Mouse (Mus musculus) midbrain, embryonic 15.5 days (tissue): Measurements from ENCODE around the gene Mprip. TPM values are rescaled to one million over a fixed set of nuclear protein-coding genes. Genes with fewer than 3 reads are reported as not detected.
A peak's percentile ranks its signal among the peaks of the same experiment; 100 is the strongest.

Experiments
- ATAC-seq: fragments of 200-750 bp; cut with Nextera tagmentation; replicated peaks from 2 replicates; pipeline ENCODE4 v1.8.0; 2017; ENCODE audit warnings: moderate TSS enrichment
- H3K27ac ChIP-seq: fragments of 300-500 bp; sonication (generic); 2 replicates; pipeline ENCODE4 v1.5.1; 2015; ENCODE audit warnings: mild to moderate bottlenecking, inconsistent platforms
- H3K27me3 ChIP-seq: fragments of 300-500 bp; sonication (generic); replicated peaks from 2 replicates; pipeline ENCODE4 v1.6.1; 2015; ENCODE audit warnings: inconsistent platforms
- H3K36me3 ChIP-seq: fragments of 300-500 bp; sonication (generic); replicated peaks from 2 replicates; pipeline ENCODE4 v1.6.1; 2015; ENCODE audit warnings: inconsistent platforms
- H3K4me1 ChIP-seq: fragments of 300-500 bp; sonication (generic); 2 replicates; pipeline ENCODE4 v1.6.1; 2015; ENCODE audit warnings: inconsistent platforms
- H3K4me2 ChIP-seq: fragments of 300-500 bp; sonication (generic); 2 replicates; pipeline ENCODE4 v1.6.1; 2015; ENCODE audit warnings: inconsistent platforms, mild to moderate bottlenecking, moderate library complexity
- H3K4me3 ChIP-seq: fragments of 300-500 bp; sonication (generic); 2 replicates; pipeline ENCODE4 v1.5.1; 2015; ENCODE audit warnings: mild to moderate bottlenecking, inconsistent platforms
- H3K9ac ChIP-seq: fragments of 300-500 bp; sonication (generic); 2 replicates; pipeline ENCODE4 v1.6.1; 2015; ENCODE audit warnings: mild to moderate bottlenecking, inconsistent platforms
- H3K9me3 ChIP-seq: fragments of 300-500 bp; sonication (generic); 2 replicates; pipeline ENCODE4 v1.6.1; 2016; ENCODE audit warnings: inconsistent platforms
- WGBS: fragments of 180-500 bp; shearing (Covaris S2); methylation state at CpG from one replicate; pipeline ENCODE4 v1.1.7; 2015; ENCODE audit warnings: mixed read lengths; 5-methylcytosine and 5-hydroxymethylcytosine counted together
- polyA plus RNA-seq: library from polyadenylated mRNA; unstranded; fragments of >200 nt; fragmentation: Nextera tagmentation; extraction: Ambion mirVana; gene quantifications from 2 replicates; pipeline ENCODE4 v1.2.1, GENCODE M21; 2015

Gene Mprip
- polyA plus RNA-seq, 1 experiment from 2014 or later, result 77.5 TPM

GRCm38 (mm10) chr11:59635821-59636694, 25.0 kb upstream of the Mprip start:
- WGBS, result 81% methylated on average over 12 of the region's 12 CpGs
- no peaks in the 10 kb centered on the region for H3K9me3 ChIP-seq
- H3K4me1 ChIP-seq, result no peaks in the 10 kb centered on the region
- H3K4me3 ChIP-seq, result no peak overlapping the region
- no peak overlapping the region for H3K9ac ChIP-seq
- H3K36me3 ChIP-seq, result no peaks in the 10 kb centered on the region
- no peak for ATAC-seq
- H3K27ac ChIP-seq, result no peak overlapping the region
- no peaks in the 10 kb centered on the region for H3K27me3 ChIP-seq
- H3K4me2 ChIP-seq, result no peak overlapping the region

GRCm38 (mm10) chr11:59636695-59637414, 24.2 kb upstream of the Mprip start:
- ATAC-seq, result no peak
- Histone ChIP-seq H3K27me3 (no peaks in the 10 kb centered on the region), H3K36me3 (no peaks in the 10 kb centered on the region), H3K9me3 (no peaks in the 10 kb centered on the region), H3K4me2 (no peak overlapping the region), H3K4me3 (no peak overlapping the region), H3K27ac (no peak overlapping the region), H3K4me1 (no peaks in the 10 kb centered on the region), H3K9ac (no peak overlapping the region)
- 83% methylated on average over 7 of the region's 7 CpGs for WGBS

DNA sequence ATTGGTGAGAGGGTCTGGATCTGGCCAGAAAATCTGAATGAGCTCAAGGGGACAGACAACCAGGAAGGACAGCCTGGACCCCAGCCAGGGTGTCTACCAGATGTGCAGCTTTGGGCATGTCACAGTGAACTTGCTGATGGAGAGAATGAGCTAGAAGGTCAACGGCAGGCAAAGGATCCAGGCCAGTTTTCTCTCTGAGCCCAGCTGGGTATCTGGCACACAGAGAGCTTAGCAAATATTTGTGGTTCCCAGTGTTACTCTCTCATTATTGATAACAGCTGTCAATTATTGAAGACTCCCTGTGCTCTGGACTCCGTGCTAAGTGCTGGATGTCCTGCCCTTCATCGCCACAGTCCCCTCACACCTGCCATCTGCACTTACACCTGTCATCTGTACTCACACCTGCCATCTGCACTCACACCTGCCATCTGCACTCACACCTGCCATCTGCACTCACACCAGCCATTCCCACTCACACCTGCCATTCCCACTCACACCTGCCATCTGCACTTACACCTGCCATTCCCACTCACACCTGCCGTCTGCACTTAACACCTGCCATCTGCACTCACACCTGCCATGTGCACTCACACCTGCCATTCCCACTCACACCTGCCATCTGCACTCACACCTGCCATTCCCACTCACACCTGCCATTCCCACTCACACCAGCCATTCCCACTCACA, 21.0 kb upstream of the Mprip start:
- no peak overlapping the region for H3K9ac ChIP-seq
- 88% methylated on average over 4 of the region's 4 CpGs for WGBS
- no peaks in the 10 kb centered on the region for H3K9me3 ChIP-seq
- H3K27me3 ChIP-seq, result no peaks in the 10 kb centered on the region
- no peak overlapping the region for H3K27ac ChIP-seq
- H3K4me3 ChIP-seq, result no peak overlapping the region
- H3K4me1 ChIP-seq, result no peaks in the 10 kb centered on the region
- no peak overlapping the region for H3K4me2 ChIP-seq
- no peaks in the 10 kb centered on the region for H3K36me3 ChIP-seq
- ATAC-seq, result no peak

DNA sequence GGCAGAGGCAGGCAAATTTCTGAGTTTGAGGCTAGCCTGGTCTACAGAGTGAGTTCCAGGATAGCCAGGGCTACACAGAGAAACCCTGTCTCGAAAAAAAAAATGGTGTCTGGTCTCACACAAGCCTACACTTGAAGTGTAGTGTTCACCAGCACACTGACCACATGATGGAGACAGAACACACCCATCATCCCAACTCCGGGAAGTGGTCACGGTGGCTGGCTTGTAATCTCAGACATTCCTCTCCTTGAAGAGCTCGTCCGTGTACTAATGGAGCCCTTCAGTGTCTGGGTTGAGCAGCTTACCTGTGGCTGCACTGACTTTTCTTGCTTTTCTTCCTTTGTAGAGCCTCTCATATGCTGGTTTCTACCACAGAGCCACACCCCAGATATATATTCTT, 19.9 kb upstream of the Mprip start:
- Histone ChIP-seq H3K27ac (no peak overlapping the region), H3K4me1 (no peaks in the 10 kb centered on the region), H3K36me3 (no peaks in the 10 kb centered on the region), H3K9me3 (no peaks in the 10 kb centered on the region), H3K9ac (no peak overlapping the region), H3K4me2 (no peak overlapping the region), H3K27me3 (no peaks in the 10 kb centered on the region), H3K4me3 (no peak overlapping the region)
- 82% methylated on average over 5 of the region's 5 CpGs for WGBS
- no peak for ATAC-seq

- Histone ChIP-seq H3K4me1 (no peaks in the 10 kb centered on the region), H3K27ac (no peak overlapping the region), H3K4me3 (no peak overlapping the region), H3K36me3 (no peaks in the 10 kb centered on the region), H3K4me2 (no peak overlapping the region), H3K9me3 (no peaks in the 10 kb centered on the region), H3K9ac (no peak overlapping the region), H3K27me3 (no peaks in the 10 kb centered on the region)
- ATAC-seq, result no peak
- WGBS, result 95% methylated on average over 8 of the region's 8 CpGs
These were observed 18.7 kb upstream of the Mprip start for GRCm38 (mm10) chr11:59642420-59642819.

- H3K36me3 ChIP-seq, result no peaks in the 10 kb centered on the region
- H3K9me3 ChIP-seq, result no peaks in the 10 kb centered on the region
- no peak overlapping the region for H3K4me2 ChIP-seq
- no peak overlapping the region for H3K9ac ChIP-seq
- ATAC-seq, result no peak
- no peak overlapping the region for H3K27ac ChIP-seq
- H3K27me3 ChIP-seq, result no peaks in the 10 kb centered on the region
- H3K4me3 ChIP-seq, result no peak overlapping the region
- WGBS, result 60% methylated on average over 7 of the region's 7 CpGs
- no peaks in the 10 kb centered on the region for H3K4me1 ChIP-seq
These were observed 16.1 kb upstream of the Mprip start for GRCm38 (mm10) chr11:59645036-59645435.

DNA sequence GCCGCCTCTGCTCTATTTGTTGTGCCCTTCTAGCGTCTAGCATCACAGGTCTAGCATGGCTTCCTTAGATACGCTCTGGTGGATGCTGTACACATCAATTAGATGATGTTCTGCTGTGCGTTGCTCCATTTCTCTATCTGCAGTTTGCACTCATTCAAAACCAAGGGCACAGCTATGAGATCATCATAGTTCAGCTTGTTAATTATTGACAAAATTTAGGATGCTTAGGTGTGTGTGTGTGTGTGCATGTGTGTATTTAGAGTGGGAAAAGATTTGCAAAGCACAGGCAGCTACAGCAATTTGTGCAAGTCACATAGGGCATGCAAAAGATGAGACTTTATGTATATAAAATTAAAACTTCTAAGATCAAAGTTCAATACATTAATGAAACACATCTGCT, 12.0 kb upstream of the Mprip start:
- Histone ChIP-seq H3K36me3 (no peaks in the 10 kb centered on the region), H3K9me3 (no peaks in the 10 kb centered on the region), H3K4me1 (no peaks in the 10 kb centered on the region), H3K4me2 (no peak overlapping the region), H3K27ac (no peak overlapping the region), H3K4me3 (no peak overlapping the region), H3K27me3 (no peaks in the 10 kb centered on the region), H3K9ac (no peak overlapping the region)
- no peak for ATAC-seq
- WGBS, result 78% methylated on average over 4 of the region's 4 CpGs

GRCm38 (mm10) chr11:59653003-59653402, 8.1 kb upstream of the Mprip start:
- H3K4me2 ChIP-seq, result no peak overlapping the region
- H3K4me1 ChIP-seq, result no peaks in the 10 kb centered on the region
- ATAC-seq, result no peak
- H3K27me3 ChIP-seq, result no peaks in the 10 kb centered on the region
- WGBS, result 78% methylated on average over 2 of the region's 2 CpGs
- no peak overlapping the region for H3K4me3 ChIP-seq
- no peak overlapping the region for H3K27ac ChIP-seq
- no peak overlapping the region for H3K9ac ChIP-seq
- no peaks in the 10 kb centered on the region for H3K9me3 ChIP-seq
- no peaks in the 10 kb centered on the region for H3K36me3 ChIP-seq

DNA sequence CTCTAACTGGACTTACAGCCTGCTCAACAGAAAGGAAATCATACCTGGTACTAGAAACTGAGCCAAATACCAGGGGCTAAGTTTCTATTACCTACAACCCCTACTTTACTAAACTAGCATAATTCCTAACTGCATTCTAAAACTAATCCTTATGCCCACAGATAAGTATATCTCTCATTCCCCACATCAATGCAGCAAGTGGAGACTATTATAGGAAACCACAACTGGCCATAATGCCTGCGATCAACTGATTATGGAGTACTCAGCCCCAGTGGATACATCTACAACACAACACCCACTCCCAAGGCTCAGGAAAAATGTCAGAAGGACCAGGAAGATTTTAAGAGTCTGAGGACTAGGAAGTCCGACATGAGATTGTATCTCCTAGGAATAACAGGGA, 7.6 kb upstream of the Mprip start:
- Histone ChIP-seq H3K27ac (no peak overlapping the region), H3K9ac (no peak overlapping the region), H3K27me3 (no peaks in the 10 kb centered on the region), H3K4me3 (no peak overlapping the region), H3K4me1 (no peaks in the 10 kb centered on the region), H3K36me3 (no peaks in the 10 kb centered on the region), H3K9me3 (no peaks in the 10 kb centered on the region), H3K4me2 (no peak overlapping the region)
- WGBS, result 92% methylated on average over 2 of the region's 2 CpGs
- ATAC-seq, result no peak

DNA sequence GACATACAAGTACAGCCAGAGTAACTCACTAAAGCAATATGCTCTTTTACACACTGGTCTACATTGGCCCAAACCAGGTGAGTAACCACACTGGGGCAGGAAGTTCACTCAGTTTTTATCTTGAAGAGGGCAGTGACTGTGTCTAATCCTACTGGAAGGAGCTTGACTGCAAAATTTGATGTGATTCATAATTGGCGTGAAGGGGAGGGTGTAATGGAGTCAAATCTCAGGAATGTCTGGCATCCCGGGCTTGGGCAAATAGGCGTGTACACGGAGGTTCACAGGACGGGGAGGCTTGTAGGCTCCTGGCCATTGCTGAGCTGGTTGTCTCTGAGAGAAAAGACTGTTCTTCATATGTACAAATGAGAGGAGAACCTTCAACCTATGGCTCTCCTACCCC, 5.8 kb upstream of the Mprip start:
- ATAC-seq, result no peak
- Histone ChIP-seq H3K4me1 (no peaks in the 10 kb centered on the region), H3K9ac (no peak overlapping the region), H3K4me3 (no peak overlapping the region), H3K27me3 (no peaks in the 10 kb centered on the region), H3K27ac (no peak overlapping the region), H3K36me3 (no peaks in the 10 kb centered on the region), H3K9me3 (no peaks in the 10 kb centered on the region), H3K4me2 (no peak overlapping the region)
- 61% methylated on average over 5 of the region's 5 CpGs for WGBS

DNA sequence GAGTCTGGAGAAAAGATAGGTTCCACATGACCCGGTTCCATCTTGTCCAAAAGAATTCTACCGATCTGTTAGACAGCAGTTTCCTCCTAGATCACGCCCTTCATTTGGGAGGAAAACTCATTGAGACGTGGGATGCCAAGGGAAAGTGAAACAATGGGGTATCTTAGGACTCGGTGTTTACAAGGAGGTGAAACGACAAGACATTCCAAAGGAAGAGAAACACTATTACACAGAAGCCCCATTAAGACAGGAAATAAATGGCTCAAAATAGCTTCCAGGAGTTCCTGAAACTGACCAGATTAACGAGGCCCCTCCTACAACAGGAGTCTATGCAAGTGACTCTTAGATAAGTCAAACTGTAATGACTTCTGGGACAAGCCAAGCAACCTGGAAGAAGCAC, 5.1 kb upstream of the Mprip start:
- H3K27ac ChIP-seq, result no peak overlapping the region
- no peak for ATAC-seq
- H3K9me3 ChIP-seq, result no peaks in the 10 kb centered on the region
- 78% methylated on average over 7 of the region's 7 CpGs for WGBS
- no peak overlapping the region for H3K4me2 ChIP-seq
- no peaks in the 10 kb centered on the region for H3K4me1 ChIP-seq
- H3K27me3 ChIP-seq, result no peaks in the 10 kb centered on the region
- H3K9ac ChIP-seq, result no peak overlapping the region
- no peaks in the 10 kb centered on the region for H3K36me3 ChIP-seq
- H3K4me3 ChIP-seq, result no peak overlapping the region

- Histone ChIP-seq H3K9ac (peak overlapping the region; percentile 66), H3K27ac (peak overlapping the region; percentile 92), H3K4me1 (peaks cover 42% of the 10 kb centered on the region), H3K9me3 (no peaks in the 10 kb centered on the region), H3K27me3 (no peaks in the 10 kb centered on the region), H3K36me3 (no peaks in the 10 kb centered on the region), H3K4me3 (peak overlapping the region; percentile 68), H3K4me2 (peak overlapping the region; percentile 81)
- WGBS, result 1% methylated on average over 28 of the region's 28 CpGs
- peak; percentile 11 for ATAC-seq
These were observed 620 bp downstream of the Mprip start for GRCm38 (mm10) chr11:59661601-59662248.
